Mouse (Mus musculus) effector memory CD4-positive, alpha-beta T cell, adult 7 months (primary cell): ENCODE measurements around the gene Olfr43. TPM values are rescaled to one million over a fixed set of nuclear protein-coding genes. Genes with fewer than 3 reads are reported as not detected.

Source experiments
- polyA plus RNA-seq: library from polyadenylated mRNA; unstranded; fragments of 100-300 nt; shearing (Covaris generic); gene quantifications from one replicate; pipeline ENCODE4 v1.2.1, GENCODE M21; 2017

Olfr43 gene
- 0.51 TPM for polyA plus RNA-seq

DNA sequence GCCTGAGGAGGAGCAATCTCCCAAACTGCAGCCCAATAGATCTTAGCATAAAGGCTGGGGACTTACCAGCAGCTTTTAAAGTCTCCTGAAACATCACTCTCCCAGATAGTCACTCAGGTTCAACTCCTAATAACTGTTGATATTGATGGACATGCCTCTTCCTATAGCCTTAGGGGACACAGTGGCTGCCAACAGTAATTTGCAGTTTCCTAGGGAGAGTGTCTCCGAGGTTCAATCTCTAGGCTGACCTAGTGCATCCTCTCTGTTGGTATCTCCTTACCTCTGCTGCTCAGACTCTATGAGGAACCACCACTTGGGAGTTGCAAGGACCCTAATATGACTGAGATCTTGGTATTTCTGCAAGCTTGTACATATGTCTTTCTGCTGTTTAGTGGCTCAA is at the start of gene Olfr43:
Olfr43 (minus strand) TSS at position 101 of the 400 bp plus-strand sequence.

DNA sequence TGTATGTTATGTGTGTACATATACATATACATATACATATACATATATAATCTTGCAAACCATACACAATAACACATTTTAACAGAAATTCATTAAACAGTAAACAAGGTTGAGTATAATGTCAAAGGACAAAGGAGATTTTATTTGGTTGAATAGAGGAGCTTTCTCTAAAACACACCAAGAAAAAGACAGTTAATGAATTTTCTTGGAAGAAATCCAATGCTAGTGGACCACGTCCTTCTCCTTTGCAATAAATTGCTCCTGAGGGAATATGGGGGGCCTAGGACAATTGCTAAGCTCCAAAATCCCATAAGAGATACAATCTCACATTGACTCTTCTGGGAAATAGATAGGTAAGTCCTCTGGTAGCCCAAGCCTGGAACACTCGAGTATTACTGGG is 48.3 kb upstream of the Olfr43 start, which contains the start of gene Olfr406:
Olfr406 (plus strand) TSS at position 301 of the 400 bp plus-strand sequence.

DNA sequence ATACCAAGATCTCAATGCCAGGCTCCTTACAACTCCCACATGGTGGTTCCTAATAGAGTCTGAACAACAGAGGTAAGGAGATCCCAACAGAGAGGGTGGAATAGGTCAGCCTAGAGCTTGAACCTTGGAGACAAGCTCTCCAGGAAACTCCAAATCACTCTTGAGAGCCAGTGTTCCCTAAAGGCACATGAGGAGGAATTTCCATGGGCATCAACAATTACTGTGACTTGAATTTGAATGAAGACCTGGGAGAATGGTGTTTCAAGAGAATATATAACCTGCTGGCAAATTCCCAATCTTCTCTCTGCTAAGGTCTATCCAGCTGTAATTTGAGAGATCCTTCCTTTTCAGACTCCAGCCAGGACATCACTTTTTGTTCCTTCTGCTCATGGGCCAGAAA is 25.2 kb downstream of the Olfr43 start, which contains the start of gene Olfr403:
Olfr403 (plus strand) TSS at position 301 of the 400 bp plus-strand sequence.

Other genes starting within 250 kb of the Olfr43 start
- gene Olfr398, start 221.0 kb downstream of the Olfr43 start, polyA plus RNA-seq, result 0.07 TPM
- not detected for gene Olfr139, start 154.8 kb downstream of the Olfr43 start, polyA plus RNA-seq
- gene Olfr399, start 154.8 kb downstream of the Olfr43 start, polyA plus RNA-seq, result not detected
- not detected for gene Zfp616, start 141.4 kb downstream of the Olfr43 start, polyA plus RNA-seq
- not detected for gene Olfr401, start 97.7 kb downstream of the Olfr43 start, polyA plus RNA-seq
- gene Olfr402, start 57.9 kb downstream of the Olfr43 start, polyA plus RNA-seq, result not detected
- not detected for gene Olfr403, start 25.1 kb downstream of the Olfr43 start, polyA plus RNA-seq
- not detected for gene Olfr406, start 48.4 kb upstream of the Olfr43 start, polyA plus RNA-seq
- 0.30 TPM for gene Olfr59, start 72.4 kb upstream of the Olfr43 start, polyA plus RNA-seq
- 0.07 TPM for gene Olfr410, start 126.7 kb upstream of the Olfr43 start, polyA plus RNA-seq
- 0.32 TPM for gene Olfr411, start 141.3 kb upstream of the Olfr43 start, polyA plus RNA-seq
- gene Olfr412, start 150.7 kb upstream of the Olfr43 start, polyA plus RNA-seq, result not detected